Mouse (Mus musculus) adipocyte (in vitro differentiated cells): Measurements from ENCODE around the gene Marc2.
A peak's percentile ranks its signal among the peaks of the same experiment; 100 is the strongest.

Experiments
- DNase-seq: peaks from one replicate; pipeline ENCODE4 v3.0.0-alpha.2; 2016; ENCODE audit warnings: low spot score

Marc2 gene

DNA sequence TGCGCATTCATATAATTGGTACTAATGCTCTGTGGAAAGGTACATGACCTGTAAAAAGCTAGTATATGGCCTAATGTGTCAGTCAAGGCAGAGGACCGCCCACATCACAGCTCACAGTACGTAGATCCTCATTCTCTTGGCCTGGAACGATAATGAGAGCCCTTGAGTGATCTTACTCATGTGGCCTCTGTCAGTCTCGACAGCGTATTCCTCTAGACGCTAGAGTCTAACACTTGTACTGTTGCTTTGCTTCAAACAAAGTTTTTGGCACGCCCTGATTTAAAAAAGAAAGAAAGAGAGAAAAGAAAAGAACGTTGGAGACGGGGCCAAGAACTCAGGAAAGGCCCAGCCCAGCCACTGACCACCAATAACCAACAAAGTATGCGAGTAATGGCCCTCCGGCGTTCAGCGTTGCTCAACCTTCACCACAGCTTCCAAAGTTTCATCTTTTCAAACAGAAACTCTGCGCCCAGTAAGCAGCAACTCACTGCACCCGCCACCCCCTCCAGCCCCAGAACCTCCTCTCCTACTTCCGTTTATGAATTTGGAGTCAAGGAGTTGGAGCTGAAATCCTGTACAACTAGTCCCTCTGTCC, 37.7 kb downstream of the Marc2 start:
- peak; percentile 46 for DNase-seq

DNA sequence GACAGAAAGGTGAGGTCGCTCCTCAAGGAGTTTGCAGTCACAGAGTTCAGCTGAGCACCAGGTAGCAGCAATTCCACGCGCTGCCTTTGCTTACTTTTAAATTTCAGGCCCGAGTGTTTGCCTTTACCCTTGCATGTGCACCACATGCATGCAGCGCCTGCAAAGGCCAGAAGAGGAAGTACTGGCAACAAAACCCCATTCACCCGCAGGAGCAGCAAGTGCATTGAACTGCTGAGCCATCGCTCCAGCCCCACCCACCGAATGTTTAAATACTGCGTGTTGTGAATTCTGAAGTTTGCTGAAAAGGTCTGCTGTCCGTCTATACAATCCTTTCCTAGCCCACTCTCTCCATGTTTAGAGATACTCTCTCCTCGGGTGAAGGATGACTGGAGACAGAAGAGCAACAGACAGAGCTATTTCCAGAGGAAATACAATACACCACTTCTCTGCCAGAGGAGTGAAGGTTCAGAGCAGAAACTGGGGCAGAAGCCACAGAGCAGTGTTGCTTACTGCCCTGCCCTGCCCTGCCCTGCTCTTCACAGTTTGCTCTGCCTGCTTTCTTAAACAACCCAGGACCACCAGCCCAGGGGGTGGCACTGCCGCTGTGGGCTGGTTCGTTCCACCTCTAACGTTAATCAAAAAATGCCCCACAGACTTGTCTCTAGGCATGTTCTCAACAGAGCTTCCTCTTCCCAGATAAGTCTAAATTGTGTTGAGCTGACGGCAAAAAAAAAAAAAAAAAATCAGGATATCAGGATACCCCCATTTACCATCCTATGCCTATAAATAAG, 38.4 kb downstream of the Marc2 start:
- peak; percentile 73 for DNase-seq

DNA sequence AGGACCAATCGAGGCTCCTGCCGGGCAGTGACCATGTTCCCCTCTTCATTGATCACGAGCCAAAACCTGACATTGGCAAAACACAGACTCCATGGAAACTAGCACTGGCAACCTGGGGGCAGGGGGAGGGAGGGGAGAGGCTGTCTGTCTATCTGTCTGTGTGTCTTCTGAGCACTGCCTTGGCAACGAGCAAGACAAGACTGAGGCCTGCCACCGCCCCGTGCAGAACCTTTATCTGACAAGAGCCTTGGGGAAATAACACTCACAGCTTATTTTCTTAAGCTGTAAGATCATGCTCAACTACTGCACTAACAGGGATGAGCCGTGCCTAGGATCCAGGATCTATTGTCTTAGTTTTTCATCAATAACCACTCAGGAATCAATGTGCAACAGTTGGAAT, 39.1 kb downstream of the Marc2 start:
- DNase-seq, result peak; percentile 8

DNA sequence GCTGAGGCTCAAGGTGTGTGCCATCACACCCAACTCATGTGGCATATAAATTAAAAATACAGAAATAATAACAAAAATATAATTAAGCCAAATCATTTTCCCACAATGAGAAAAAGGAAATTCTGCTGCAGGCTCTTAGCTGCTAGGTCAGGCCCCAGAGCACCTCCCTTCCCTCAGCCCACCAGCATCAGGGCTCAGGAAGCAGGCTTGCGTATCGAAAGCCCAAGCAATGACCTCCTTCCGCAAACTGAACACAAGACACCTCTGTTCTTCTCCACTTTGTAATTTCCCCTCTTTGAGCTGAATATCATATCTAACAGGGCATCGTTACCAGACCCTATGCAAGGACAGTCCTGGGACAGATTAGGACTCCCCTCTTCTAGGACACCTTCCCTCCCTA, 40.5 kb downstream of the Marc2 start:
- no peak for DNase-seq

DNA sequence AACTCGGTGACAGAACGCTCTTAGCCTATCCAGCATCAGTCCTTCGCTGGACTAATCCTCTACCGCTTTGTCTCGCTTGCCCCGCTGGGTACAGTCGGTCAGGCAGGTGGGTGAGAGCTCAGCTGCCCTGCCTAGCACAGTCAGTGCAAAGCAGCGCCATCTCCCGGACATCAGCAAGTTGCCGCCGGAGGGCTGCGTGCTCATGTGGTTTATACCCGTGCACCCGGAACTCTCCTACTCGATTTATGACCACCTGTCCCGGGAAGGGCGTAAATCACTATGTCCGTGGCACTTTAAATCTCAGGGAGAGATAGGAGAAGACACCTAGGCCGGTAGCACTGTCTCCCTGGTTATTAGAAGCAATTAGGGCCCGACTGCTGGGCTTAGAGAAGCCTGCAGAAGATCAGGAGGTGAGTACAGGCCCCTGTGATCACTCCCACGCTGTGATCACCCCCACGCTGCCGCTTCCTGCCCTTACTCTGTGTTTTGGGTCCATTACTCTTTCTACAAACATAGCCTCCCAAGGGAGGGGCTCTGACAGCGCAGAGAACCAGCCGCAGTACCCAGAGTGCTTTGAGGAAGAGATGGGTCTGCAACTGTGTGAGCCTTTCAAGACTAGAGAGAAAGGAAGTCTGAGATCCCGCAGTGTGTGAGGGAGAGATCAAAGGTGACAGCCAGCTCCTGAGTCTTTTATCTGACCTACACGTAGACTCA, 52.9 kb downstream of the Marc2 start:
- DNase-seq, result no peak

DNA sequence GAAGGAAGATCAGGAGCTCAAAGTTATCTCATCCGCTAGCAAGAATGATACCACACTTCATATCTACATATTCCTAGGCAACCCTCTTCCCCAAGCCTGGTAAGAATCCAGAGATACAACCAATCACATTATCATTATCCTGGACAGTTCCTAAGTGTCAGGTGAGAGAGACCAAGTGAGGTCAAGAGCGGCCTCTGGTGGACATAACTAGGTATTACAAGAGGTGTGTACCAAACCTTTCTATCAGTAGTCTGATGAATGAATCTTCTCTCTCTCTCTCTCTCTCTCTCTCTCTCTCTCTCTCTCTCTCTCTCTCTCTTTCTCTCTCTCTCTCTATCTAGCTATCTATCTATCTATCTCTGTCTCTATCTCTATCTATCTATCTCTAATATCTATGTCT, 55.1 kb downstream of the Marc2 start:
- peak; percentile 77 for DNase-seq

DNA sequence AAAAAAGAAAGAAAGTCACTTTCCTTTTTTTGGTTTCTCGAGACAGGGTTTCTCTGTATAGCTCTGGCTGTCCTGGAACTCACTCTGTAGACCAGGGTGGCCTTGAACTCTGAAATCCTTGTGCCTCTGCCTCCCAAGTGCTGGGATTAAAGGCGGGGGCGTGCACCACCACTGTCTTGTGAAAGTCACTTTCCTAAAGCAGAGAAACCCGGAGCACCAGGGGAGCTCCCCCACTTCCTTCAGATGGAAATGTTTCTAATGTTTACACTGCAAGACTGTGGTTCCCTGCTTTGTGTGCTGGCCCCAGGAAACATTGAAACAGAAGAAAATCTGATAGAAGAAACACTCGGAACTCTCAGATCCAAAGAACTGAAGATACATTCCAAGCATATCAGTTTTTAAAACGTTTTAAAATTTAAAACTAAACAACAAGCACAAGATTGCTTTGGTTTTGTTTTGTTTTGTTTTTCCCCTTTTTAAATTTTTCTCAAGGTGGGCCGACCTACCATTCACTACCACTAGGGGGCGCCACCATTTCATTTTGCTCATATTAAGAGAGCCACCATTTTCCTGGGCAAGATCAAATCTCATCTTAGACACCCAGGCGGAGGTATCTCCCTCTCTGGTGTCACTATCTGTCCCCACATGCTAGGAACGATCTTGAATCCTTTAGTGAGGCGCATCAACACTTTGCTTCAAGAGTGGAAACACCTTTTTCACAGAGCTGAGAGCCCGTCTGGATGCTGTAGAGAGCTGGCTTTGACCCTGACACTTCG, 59.7 kb downstream of the Marc2 start:
- DNase-seq, result peak; percentile 36

DNA sequence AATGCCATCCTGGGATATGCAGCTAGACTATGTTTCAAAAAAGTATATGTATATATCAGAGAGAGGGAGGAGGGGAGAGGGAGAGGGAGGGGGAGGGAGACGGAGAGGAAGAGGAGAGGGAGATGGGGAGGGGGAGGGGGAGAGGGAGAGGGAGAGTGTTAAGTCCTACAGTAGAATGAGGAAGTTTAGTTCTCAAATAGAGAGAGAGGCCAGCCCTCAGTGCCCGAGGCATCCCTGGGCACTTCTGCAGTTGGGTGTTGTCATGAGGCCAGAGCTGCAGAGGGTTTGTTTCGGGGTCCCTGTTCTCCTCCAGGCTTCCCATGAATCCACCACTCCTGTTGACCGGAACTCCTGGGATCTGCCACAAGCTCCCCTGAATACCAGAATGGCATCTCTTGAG, 62.6 kb downstream of the Marc2 start:
- no peak for DNase-seq

DNA sequence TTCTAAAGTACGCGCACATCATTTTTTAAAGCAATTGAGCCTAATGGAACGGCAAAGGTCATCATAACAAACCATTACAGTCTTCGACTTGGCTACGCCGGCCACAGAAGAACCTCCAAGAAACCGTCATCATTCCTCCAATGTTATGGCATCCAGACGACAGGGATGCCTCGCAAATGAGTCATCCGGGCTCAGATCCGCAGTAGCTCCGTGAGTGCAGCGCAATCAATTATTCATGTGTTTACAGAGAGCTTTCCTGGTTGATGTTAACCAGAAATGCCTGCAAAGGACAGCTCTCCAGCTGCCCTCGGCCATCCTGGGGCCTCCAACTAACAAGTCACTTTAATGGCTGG, 64.1 kb downstream of the Marc2 start:
- peak; percentile 34 for DNase-seq

DNA sequence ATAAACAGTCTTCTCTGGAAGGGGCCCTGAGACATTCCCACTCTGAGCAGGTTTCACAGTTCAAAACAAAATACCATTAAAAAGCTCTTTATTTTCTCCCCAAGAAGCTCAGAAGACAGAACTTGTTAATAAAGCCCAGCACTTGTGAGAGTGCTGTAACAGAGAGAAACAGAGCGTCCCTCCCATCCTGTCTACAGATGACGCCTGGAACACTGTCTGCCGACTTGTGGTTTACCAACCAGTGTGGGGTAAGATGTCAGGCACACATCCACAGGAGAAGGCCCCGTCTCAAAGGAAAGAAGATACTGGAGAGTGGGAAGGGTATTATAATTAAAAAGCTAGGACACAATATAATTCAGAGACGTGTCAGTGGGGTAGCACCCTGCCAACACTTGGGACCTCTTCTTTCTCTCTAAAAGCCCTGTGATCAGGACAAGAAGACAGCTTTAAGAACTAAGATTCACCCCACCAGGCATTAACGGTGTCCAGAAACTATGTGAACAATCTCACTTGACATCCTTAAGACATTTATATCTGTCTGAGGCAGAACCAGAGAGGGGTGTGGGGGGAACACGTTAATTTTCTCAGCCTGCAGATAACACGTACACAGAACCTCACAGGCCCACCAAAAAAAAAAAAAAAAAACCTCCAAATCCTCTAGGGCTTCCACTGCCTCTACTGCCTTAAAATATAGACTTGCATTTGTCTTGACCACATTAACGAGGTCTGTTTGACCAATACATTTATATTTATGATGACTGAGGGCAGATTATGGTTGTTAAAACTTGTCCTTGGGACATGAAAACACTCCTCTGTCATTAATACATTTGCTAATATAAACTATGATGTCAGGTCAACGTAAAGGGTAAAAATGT, 64.7 kb downstream of the Marc2 start:
- no peak for DNase-seq

DNA sequence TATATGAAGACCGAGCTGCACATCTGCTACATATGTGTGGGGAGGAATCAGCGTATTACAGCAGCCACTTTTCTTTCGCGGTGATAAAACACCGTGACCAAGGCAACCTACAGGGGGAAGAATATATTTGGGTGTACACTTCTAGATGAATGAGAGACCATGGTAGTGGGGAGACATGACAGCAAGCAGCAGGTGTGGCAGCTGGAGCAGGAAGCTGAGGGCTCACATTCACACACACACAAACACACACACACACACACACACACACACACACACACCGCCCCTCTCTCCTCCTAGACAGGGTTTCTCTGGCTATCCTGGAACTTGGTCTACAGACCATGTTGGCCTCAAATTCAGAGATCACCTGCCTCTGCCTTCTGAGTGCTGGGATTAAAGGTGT, 68.1 kb downstream of the Marc2 start:
- no peak for DNase-seq

DNA sequence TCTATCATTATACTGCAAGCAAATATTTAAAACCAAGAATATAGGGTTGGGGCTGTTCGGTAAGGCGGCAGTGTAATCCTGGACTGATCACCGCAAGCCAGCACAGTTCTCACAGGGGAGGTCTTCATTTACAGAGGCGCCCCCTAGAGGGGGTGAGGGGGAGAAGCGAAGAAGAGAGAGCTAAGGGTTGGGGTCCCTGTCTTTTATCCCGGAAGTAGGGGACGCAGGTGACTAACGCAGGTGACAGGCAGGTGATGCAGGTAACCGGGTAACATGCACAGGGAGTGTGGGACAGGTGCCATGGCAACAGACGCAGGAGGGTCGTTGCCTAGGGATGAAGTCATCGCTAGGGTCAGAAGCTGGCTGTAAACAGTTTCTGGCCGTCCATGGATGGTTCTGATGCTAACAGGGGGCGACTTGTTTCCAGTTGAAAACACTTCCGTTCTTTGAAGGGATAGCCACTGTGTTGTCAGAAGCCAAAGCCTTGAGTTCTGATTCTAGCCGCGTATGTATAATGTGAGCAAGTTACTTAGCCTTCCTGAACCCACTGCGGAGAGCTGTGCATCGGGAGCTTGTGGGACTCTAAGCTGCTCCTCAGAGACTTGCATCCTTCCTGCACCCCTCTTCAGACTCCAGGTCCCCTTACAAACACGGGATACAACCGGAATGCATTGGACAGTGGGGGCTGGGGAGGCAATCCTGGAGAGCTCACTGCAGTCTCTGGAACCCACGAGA, 69.0 kb downstream of the Marc2 start:
- DNase-seq, result no peak

DNA sequence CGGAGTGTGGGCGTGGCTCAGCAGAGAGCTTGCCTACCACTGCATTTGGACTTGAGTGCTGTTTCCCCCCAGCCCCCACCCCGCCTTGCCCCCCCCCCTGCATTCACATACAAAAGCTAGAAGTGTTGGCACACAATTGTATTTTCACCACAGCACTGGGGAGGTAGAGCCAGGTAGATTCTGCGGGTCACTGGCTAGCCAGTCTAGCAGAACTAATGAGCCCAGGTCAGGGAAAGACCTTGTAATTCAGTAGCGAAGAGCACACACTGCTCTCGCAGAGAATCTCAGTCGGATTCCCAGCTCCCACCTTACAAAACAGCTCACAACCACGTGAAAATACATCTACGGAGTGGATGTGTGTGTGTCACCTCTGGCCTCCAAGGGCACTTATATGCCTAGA, 71.0 kb downstream of the Marc2 start:
- DNase-seq, result no peak

DNA sequence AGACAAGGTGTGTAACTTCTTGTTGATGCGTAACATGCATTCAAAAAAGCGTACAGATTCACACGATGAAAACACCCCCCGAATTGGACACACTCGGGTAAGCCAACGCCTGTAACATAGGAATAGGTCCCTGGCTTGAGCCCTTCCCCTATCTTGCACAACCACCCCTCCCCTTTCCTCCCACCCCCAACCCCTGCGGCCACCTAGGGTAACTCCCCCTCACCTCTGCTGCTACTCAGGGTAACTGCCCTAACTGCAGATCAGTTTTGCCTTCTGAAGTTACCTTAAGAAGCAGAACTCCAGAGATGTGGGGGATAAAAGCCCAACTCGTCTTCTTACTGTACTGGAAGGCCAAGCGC, 74.4 kb downstream of the Marc2 start:
- no peak for DNase-seq

DNA sequence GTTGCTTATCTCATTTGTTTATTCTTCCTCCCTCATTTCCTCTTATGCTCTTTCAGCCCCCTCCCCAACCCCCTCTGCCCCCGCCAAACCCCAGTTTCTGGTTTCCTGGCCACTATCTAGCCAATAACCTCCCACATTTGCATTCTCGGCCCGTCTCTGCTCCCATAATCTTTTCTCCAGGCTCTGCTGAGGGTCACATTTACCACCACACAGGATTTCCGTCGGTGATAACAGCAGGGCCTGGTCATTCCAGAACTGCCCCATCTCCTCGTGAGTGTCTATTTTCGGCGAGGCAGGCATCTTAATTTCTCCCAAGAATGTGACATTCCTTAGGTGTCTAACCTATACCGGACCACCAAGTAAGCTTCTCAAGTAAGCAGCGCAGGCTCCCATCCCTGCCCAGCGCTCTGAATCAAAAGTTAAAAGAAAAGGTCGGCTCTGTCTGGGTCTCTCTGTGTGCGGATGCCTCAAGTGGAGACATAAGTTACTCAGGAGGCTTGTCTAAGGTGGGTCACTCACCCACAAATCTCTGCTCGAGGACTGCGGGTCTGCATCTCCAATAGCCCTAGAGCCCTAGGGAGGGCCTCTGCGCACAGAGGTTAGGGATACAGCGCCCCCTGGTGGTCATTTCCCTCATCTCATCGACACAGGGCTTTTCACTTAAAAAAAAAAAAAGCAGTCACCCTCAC, 74.9 kb downstream of the Marc2 start:
- DNase-seq, result peak; percentile 72

DNA sequence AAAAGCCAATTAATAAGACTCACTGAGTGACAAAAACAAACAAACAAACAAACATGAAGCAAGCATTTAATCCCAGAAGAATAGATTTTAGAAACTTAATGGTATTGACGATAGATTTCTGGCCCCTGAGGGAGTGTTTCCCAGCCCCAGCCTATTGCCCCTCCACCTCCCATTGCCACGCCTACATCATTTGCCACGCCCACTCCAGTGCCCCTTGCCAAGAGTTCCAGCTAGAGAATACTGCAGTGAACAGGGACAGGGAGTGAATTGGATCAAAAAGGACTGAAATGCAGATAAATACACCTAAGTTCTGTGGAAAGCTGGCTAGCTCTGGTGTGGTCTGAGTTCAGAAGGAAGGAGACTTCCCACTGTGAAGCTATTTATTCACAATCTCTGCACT, 82.4 kb downstream of the Marc2 start:
- peak; percentile 70 for DNase-seq
